Comparison of ENCODE assay signal across 17 mouse cellular contexts in genomic region chr16:35763590-35764296, GRCm38 (mm10). TPM values are rescaled to one million over a fixed set of nuclear protein-coding genes. Genes with fewer than 3 reads are reported as not detected.
DNase-seq lines count a peak whose midpoint lies in the region; ATAC-seq and TF ChIP-seq lines count a peak whose summit lies in the region.
"Had no signal": no experiment of that assay in that cellular context is flagged by ENCODE, and none has a peak within 500 bp of the region (broad histone marks: within the 10 kb centered on the region; RNA-seq: fewer than 3 reads in every experiment).

No protein-coding gene starts in this region.

- no peak for DNase-seq in heart, adult 8-10 months (ENCODE audit: low spot score)
- DNase-seq in kidney, adult 18-20 months = no peak
- no peak for DNase-seq in layer of hippocampus, postnatal 25 days (ENCODE audit: extremely low spot score in 1 of 2, low spot score in 1 of 2)
- no peak for DNase-seq in ovary, postnatal 10 days (ENCODE audit: low spot score)
- DNase-seq: adrenal gland, postnatal 14 days; cerebellum, adult 9-11 months; lung, embryonic 14.5 days; right cerebral cortex, adult 18-20 months; thymus, postnatal 4 days had no signal

- peak overlapping the region; percentile 54 for H3K4me2 ChIP-seq in heart, embryonic 13.5 days
- H3K4me2 ChIP-seq: forebrain, embryonic 15.5 days; lung, embryonic 14.5 days; midbrain, embryonic 12.5 days; neural tube, embryonic 12.5 days had no signal

- H3K4me1 ChIP-seq in heart, embryonic 13.5 days = peaks cover 29% of the 10 kb centered on the region
- peaks cover 5% of the 10 kb centered on the region for H3K4me1 ChIP-seq in bone marrow, adult 2 months (ENCODE audit: control insufficient read depth, insufficient read depth, low read length)

- no peaks in the 10 kb centered on the region for H3K27me3 ChIP-seq in heart, embryonic 13.5 days (replicated peaks)
- H3K27me3 ChIP-seq: forebrain, embryonic 15.5 days; midbrain, embryonic 12.5 days; neural tube, embryonic 12.5 days had no signal

- TF ChIP-seq CTCF in bone marrow, adult 2 months (IDR thresholded peaks at IDR 0.05; ENCODE audit: control insufficient read depth, insufficient read depth, low read length) = no peak

- H3K9me3 ChIP-seq in heart, embryonic 13.5 days = no peaks in the 10 kb centered on the region
- H3K9me3 ChIP-seq: forebrain, embryonic 15.5 days; midbrain, embryonic 12.5 days; neural tube, embryonic 12.5 days had no signal

- peak overlapping the region; percentile 15; the same call in 1 of the 2 replicates for H3K4me3 ChIP-seq in heart, embryonic 13.5 days
- H3K4me3 ChIP-seq in bone marrow, adult 2 months (replicated peaks; ENCODE audit: control insufficient read depth, low read depth, low read length) = peak overlapping the region; percentile 14
- H3K4me3 ChIP-seq: forebrain, embryonic 15.5 days; midbrain, embryonic 12.5 days; neural tube, embryonic 12.5 days had no signal

- 26% methylated on average over 10 of the region's 11 CpGs for WGBS in heart, embryonic 13.5 days
- 21% methylated on average over 11 of the region's 11 CpGs for WGBS in bone marrow, adult 2 months

- no peak for TF ChIP-seq POLR2A in bone marrow, adult 2 months (IDR thresholded peaks at IDR 0.05; ENCODE audit: borderline replicate concordance, control insufficient read depth, low read depth, low read length)

- ATAC-seq in heart, embryonic 13.5 days (ENCODE audit: extremely low read depth, insufficient number of reproducible peaks, low FRiP score, low TSS enrichment) = no peak
- peak; percentile 80 for ATAC-seq in granulocyte monocyte progenitor cell, adult 5-6 weeks (replicated peaks; ENCODE audit: poor library complexity, severe bottlenecking)
- ATAC-seq in megakaryocyte progenitor cell, adult 5-6 weeks (replicated peaks; ENCODE audit: poor library complexity) = peak; percentile 88
- ATAC-seq: forebrain, embryonic 15.5 days; intestine, postnatal 0 days had no signal

- peak overlapping the region; percentile 61 for H3K27ac ChIP-seq in heart, embryonic 13.5 days (replicated peaks)
- peak overlapping the region; percentile 75 for H3K27ac ChIP-seq in bone marrow, adult 2 months (ENCODE audit: control insufficient read depth, insufficient read depth, low read depth, low read length, poor library complexity)
- H3K27ac ChIP-seq: forebrain, embryonic 15.5 days; midbrain, embryonic 12.5 days; neural tube, embryonic 12.5 days had no signal

- no peaks in the 10 kb centered on the region for H3K36me3 ChIP-seq in heart, embryonic 13.5 days
- H3K36me3 ChIP-seq: forebrain, embryonic 15.5 days; midbrain, embryonic 12.5 days; neural tube, embryonic 12.5 days had no signal

- peak overlapping the region; percentile 38 for H3K9ac ChIP-seq in heart, embryonic 13.5 days
- H3K9ac ChIP-seq: forebrain, embryonic 15.5 days; lung, embryonic 14.5 days; midbrain, embryonic 12.5 days; neural tube, embryonic 12.5 days had no signal

RNA-seq across cellular contexts. Expression of gene Dirc2, which starts 5.4 kb away (rescaled TPM):
- polyA plus RNA-seq in heart, embryonic 13.5 days (2015; fragmentation: Nextera tagmentation; extraction: Ambion mirVana) = 10.6 and 11.1 TPM in 2 replicates
- total RNA-seq in heart, adult 8-10 months (2022) = 10 to 100 TPM; 52.1 to 60.6 (median 55.7) TPM
- polyA plus RNA-seq in bone marrow, adult 2 months (2011; ENCODE audit: insufficient read depth, insufficient read length, low replicate concordance, missing spikeins) = 6.5 and 14.0 TPM in 2 replicates
- 24.9 and 31.7 TPM in 2 replicates for total RNA-seq in granulocyte monocyte progenitor cell, adult 5-6 weeks (2014; fragmentation: Nextera tagmentation)
- 15.8 and 21.1 TPM in 2 replicates for total RNA-seq in granulocyte monocyte progenitor cell, adult 5-6 weeks (2017)
- 24.3 and 25.5 TPM in 2 replicates for total RNA-seq in megakaryocyte progenitor cell, adult 5-6 weeks (2015)
- 13.2 and 15.3 TPM in 2 replicates for total RNA-seq in megakaryocyte progenitor cell, adult 5-6 weeks (2017)
- 10 to 100 TPM; 70.6 to 81.7 TPM for total RNA-seq in layer of hippocampus, postnatal 25 days (2021)

RNA-seq across cellular contexts. Expression of gene Hspbap1, which starts 6.4 kb away (rescaled TPM):
- polyA plus RNA-seq in heart, embryonic 13.5 days (2015; fragmentation: Nextera tagmentation; extraction: Ambion mirVana) = 8.7 and 9.5 TPM in 2 replicates
- total RNA-seq in heart, adult 8-10 months (2022) = 1 to 10 TPM; 2.2 to 3.6 (median 2.6) TPM
- 15.1 and 20.2 TPM in 2 replicates for polyA plus RNA-seq in bone marrow, adult 2 months (2011; ENCODE audit: insufficient read depth, insufficient read length, low replicate concordance, missing spikeins)
- 3.0 and 7.8 TPM in 2 replicates for total RNA-seq in granulocyte monocyte progenitor cell, adult 5-6 weeks (2014; fragmentation: Nextera tagmentation)
- 5.6 and 7.4 TPM in 2 replicates for total RNA-seq in granulocyte monocyte progenitor cell, adult 5-6 weeks (2017)
- total RNA-seq in megakaryocyte progenitor cell, adult 5-6 weeks (2015) = 1.2 and 3.6 TPM in 2 replicates
- 3.8 and 4.1 TPM in 2 replicates for total RNA-seq in megakaryocyte progenitor cell, adult 5-6 weeks (2017)
- total RNA-seq in layer of hippocampus, postnatal 25 days (2021) = 1 to 10 TPM; 4.6 to 5.7 TPM
